Mouse (Mus musculus) kidney, adult 2 months (tissue): ENCODE results near the gene Gemin6. TPM values are rescaled to one million over a fixed set of nuclear protein-coding genes. Genes with fewer than 3 reads are reported as not detected.
"Not testable (repeated sequence)": the region's sequence is repeated elsewhere in the genome, so short reads cannot be mapped to it uniquely, and the experiment has no call there.

ENCODE experiments used
- DNase-seq: peaks from one replicate; pipeline ENCODE4 v3.0.0; 2021
- H3K27ac ChIP-seq: fragments of 200-500 bp; 2 replicates; pipeline ENCODE4 v1.5.1; 2012; ENCODE audit warnings: low read depth, low read length, control low read depth, inconsistent platforms; ENCODE audit not compliant: insufficient read depth
- H3K27me3 ChIP-seq: fragments of 200-500 bp; replicated peaks from 2 replicates; pipeline ENCODE4 v1.6.1; 2012; ENCODE audit warnings: mild to moderate bottlenecking, moderate library complexity, low read length, inconsistent platforms; ENCODE audit not compliant: control insufficient read depth, insufficient read depth
- H3K36me3 ChIP-seq: fragments of 200-500 bp; 2 replicates; pipeline ENCODE4 v1.6.1; 2012; ENCODE audit warnings: mild to moderate bottlenecking, moderate library complexity, low read length, inconsistent platforms; ENCODE audit not compliant: control insufficient read depth, insufficient read depth
- H3K4me1 ChIP-seq: fragments of 200-500 bp; 2 replicates; pipeline ENCODE4 v1.6.1; 2011; ENCODE audit warnings: low read length; ENCODE audit not compliant: control insufficient read depth, insufficient read depth
- H3K4me3 ChIP-seq: fragments of 200-500 bp; 2 replicates; pipeline ENCODE4 v1.5.1; 2011; ENCODE audit warnings: mild to moderate bottlenecking, low read depth, low read length, control low read depth; ENCODE audit not compliant: insufficient read depth
- CTCF ChIP-seq: fragments of 200-500 bp; conservative IDR thresholded peaks from 2 replicates; pipeline ENCODE4 v1.5.1; 2011; ENCODE audit warnings: low read depth, mild to moderate bottlenecking, control low read depth, low read length, moderate library complexity, mixed read lengths; ENCODE audit not compliant: insufficient read depth, insufficient read length
- POLR2A ChIP-seq: fragments of 200-500 bp; IDR thresholded peaks from one replicate; pipeline ENCODE4 v1.6.1; 2011; ENCODE audit warnings: low read depth, low read length, control low read depth
- WGBS: fragments of 180-500 bp; shearing (Covaris S2); methylation state at CpG from one replicate; pipeline ENCODE4 v1.1.7; 2018; 5-methylcytosine and 5-hydroxymethylcytosine counted together
- polyA plus RNA-seq: library from polyadenylated mRNA; depleted of rRNA; stranded (reverse); fragments of >200 nt; gene quantifications from 2 replicates; pipeline ENCODE4 v1.2.3, GENCODE M21; 2012

The Gemin6 gene
- polyA plus RNA-seq, 1 experiment = 2.9 TPM

- TF ChIP-seq CTCF (no peak), POLR2A (no peak)
- H3K4me1 ChIP-seq = no peaks in the 10 kb centered on the region
- 83% methylated on average over 10 of the region's 10 CpGs for WGBS
- DNase-seq = no peak
- no peaks in the 10 kb centered on the region for H3K27me3 ChIP-seq
- H3K36me3 ChIP-seq = 0 out of 2 replicates have a peak, but pooled peaks cover 1% of the 10 kb centered on the region
- H3K27ac ChIP-seq = no peak overlapping the region
- H3K4me3 ChIP-seq = no peak overlapping the region
Measured at GRCm38 (mm10) chr17:80183615-80184014, 40.6 kb upstream of the Gemin6 start.

GRCm38 (mm10) chr17:80193075-80193474, 31.2 kb upstream of the Gemin6 start:
- no peaks in the 10 kb centered on the region for H3K27me3 ChIP-seq
- H3K4me1 ChIP-seq = no peaks in the 10 kb centered on the region
- peak; percentile 31 for DNase-seq
- no peaks in the 10 kb centered on the region; the same call in 1 of the 2 replicates for H3K36me3 ChIP-seq
- TF ChIP-seq CTCF (no peak), POLR2A (no peak)
- H3K4me3 ChIP-seq = no peak overlapping the region
- no peak overlapping the region for H3K27ac ChIP-seq
- WGBS = 57% methylated on average over 5 of the region's 5 CpGs

- 95% methylated on average over 3 of the region's 3 CpGs for WGBS
- Histone ChIP-seq H3K36me3 (peaks cover 7% of the 10 kb centered on the region), H3K27ac (no peak overlapping the region), H3K4me1 (no peaks in the 10 kb centered on the region), H3K4me3 (no peak overlapping the region), H3K27me3 (no peaks in the 10 kb centered on the region)
- DNase-seq = no peak
- no peak for TF ChIP-seq CTCF
- no peak for TF ChIP-seq POLR2A
Measured at GRCm38 (mm10) chr17:80199160-80199778, 25.0 kb upstream of the Gemin6 start.

- no peaks in the 10 kb centered on the region for H3K27me3 ChIP-seq
- H3K36me3 ChIP-seq = peaks cover 11% of the 10 kb centered on the region
- TF ChIP-seq POLR2A (no peak), CTCF (no peak)
- H3K4me1 ChIP-seq = peaks cover 3% of the 10 kb centered on the region; the same call in 1 of the 2 replicates
- no peak overlapping the region for H3K27ac ChIP-seq
- no peak for DNase-seq
- WGBS = 3% methylated on average over 5 of the region's 5 CpGs
- H3K4me3 ChIP-seq = peak overlapping the region; percentile 76; the same call in 1 of the 2 replicates
Measured at GRCm38 (mm10) chr17:80205657-80206056, 18.6 kb upstream of the Gemin6 start.

GRCm38 (mm10) chr17:80206301-80206670, 18.0 kb upstream of the Gemin6 start:
- no peak for DNase-seq
- peak overlapping the region; percentile 63; the same call in 1 of the 2 replicates for H3K27ac ChIP-seq
- WGBS = under 1% methylated on average over 36 of the region's 36 CpGs

GRCm38 (mm10) chr17:80206671-80207581, 17.3 kb upstream of the Gemin6 start, which contains the start of the genes Srsf7 and Ttc39d:
TSS of gene Srsf7 (minus strand) at chr17:80207307.
TSS of gene Ttc39d (plus strand) at chr17:80207460.
- H3K4me1 ChIP-seq = peaks cover 3% of the 10 kb centered on the region; the same call in 1 of the 2 replicates
- peak within 1 kb of the TSS; percentile 85 for H3K27ac ChIP-seq
- under 1% methylated on average over 95 of the region's 95 CpGs for WGBS
- H3K4me3 ChIP-seq = peak within 1 kb of the TSS; percentile 76
- peaks cover 11% of the 10 kb centered on the region for H3K36me3 ChIP-seq
- TF ChIP-seq CTCF = no peak
- peak; percentile 100 for TF ChIP-seq POLR2A
- no peaks in the 10 kb centered on the region for H3K27me3 ChIP-seq
- peak; percentile 98 for DNase-seq

More at GRCm38 (mm10) chr17:80206301-80206670, 18.0 kb upstream of the Gemin6 start:
- Histone ChIP-seq H3K4me3 (peak overlapping the region; percentile 76), H3K27me3 (no peaks in the 10 kb centered on the region), H3K36me3 (peaks cover 11% of the 10 kb centered on the region), H3K4me1 (peaks cover 3% of the 10 kb centered on the region; the same call in 1 of the 2 replicates)
- TF ChIP-seq CTCF (no peak), POLR2A (no peak)

GRCm38 (mm10) chr17:80213998-80214397, 10.2 kb upstream of the Gemin6 start:
- not testable (repeated sequence) for DNase-seq, H3K36me3 ChIP-seq, H3K27me3 ChIP-seq, H3K4me3 ChIP-seq, H3K27ac ChIP-seq, H3K4me1 ChIP-seq
- WGBS = 98% methylated on average over 4 of the region's 4 CpGs
